Mouse (Mus musculus) CH12.LX (cell line): ENCODE measurements around the gene Man1b1.

ENCODE experiments used
- CHD2 ChIP-seq: IDR thresholded peaks from 2 replicates; pipeline ENCODE4 v1.6.1; 2011; ENCODE audit warnings: low read length, improper control_type of control experiment
- CTCF ChIP-seq, 2 experiments: IDR thresholded peaks in 1 of 2; conservative IDR thresholded peaks in 1 of 2; 2 replicates each; pipeline ENCODE4 v1.5.1; 2011 to 2012; ENCODE audit warnings: low read depth in 2 of 2, low read length in 2 of 2, improper control_type of control experiment in 1 of 2, inconsistent platforms in 1 of 2, mild to moderate bottlenecking in 1 of 2, moderate library complexity in 1 of 2
- SIN3A ChIP-seq: IDR thresholded peaks from 2 replicates; pipeline ENCODE4 v1.6.1; 2012; ENCODE audit warnings: low read length, improper control_type of control experiment, inconsistent platforms
- TCF12 ChIP-seq: IDR thresholded peaks from 2 replicates; pipeline ENCODE4 v1.6.1; 2014; ENCODE audit warnings: low read depth, mild to moderate bottlenecking, inconsistent platforms, low read length, improper control_type of control experiment
- USF1 ChIP-seq: IDR thresholded peaks from 2 replicates; pipeline ENCODE4 v1.6.1; 2014; ENCODE audit warnings: low read depth, mild to moderate bottlenecking, inconsistent platforms, low read length, improper control_type of control experiment

DNA sequence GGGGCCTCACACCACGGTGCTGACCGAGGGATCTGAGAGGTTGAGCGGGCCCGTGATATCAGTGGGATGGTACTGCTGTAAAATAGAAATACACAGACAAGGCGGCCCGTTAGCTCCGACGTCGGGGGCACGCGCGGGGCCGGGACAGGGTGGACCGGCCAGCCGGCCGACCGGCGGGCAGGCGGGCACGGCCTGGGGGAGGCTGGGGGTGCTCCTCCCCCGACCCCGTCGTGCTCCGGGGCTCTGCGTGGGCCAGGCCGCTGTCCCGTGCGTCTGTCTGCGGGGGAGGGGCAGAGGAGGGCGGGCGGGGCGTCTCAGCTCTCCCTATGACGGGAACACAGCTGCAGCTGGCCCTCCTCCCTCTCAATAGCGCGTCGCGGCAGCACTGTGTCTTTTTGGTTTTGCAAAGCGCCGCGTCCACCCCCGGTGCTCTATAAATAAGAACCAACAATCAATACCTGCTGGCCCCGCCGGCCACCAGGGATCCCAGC lies 40.0 kb upstream of the Man1b1 start:
- TF ChIP-seq CTCF (conservative IDR thresholded peaks at IDR 0.05 in 1 of 2, IDR thresholded peaks at IDR 0.05 in 1 of 2; ENCODE audit: low read depth in 2 of 2, low read length in 2 of 2) = no peak
- TF ChIP-seq SIN3A = no peak
- no peak for TF ChIP-seq TCF12
- no peak for TF ChIP-seq CHD2
- TF ChIP-seq USF1 = no peak
